Mouse (Mus musculus) macrophage (primary cell): ENCODE measurements around the gene Gm10563. TPM values are rescaled to one million over a fixed set of nuclear protein-coding genes. Genes with fewer than 3 reads are reported as not detected.

Source experiments
- H3K27ac ChIP-seq: fragments of 350-480 bp; formaldehyde crosslinking; 2 replicates; pipeline ENCODE4 v1.9.0; 2021
- H3K36me3 ChIP-seq: fragments of 350-480 bp; formaldehyde crosslinking; 2 replicates; pipeline ENCODE4 v1.9.0; 2021; ENCODE audit errors: inconsistent target
- H3K4me3 ChIP-seq: fragments of 350-480 bp; formaldehyde crosslinking; 2 replicates; pipeline ENCODE4 v1.9.0; 2021; ENCODE audit errors: inconsistent target
- H3K79me2 ChIP-seq: fragments of 350-480 bp; formaldehyde crosslinking; 2 replicates; pipeline ENCODE4 v1.9.0; 2021; ENCODE audit errors: inconsistent target
- WGBS: methylation state at CpG from one replicate; pipeline ENCODE4 v1.1.7; 2026; ENCODE audit warnings: inconsistent platforms; ENCODE audit not compliant: missing documents; 5-methylcytosine and 5-hydroxymethylcytosine counted together
- polyA plus RNA-seq: library from polyadenylated mRNA; stranded (reverse); fragments of 250-400 nt; gene quantifications from 3 replicates; pipeline ENCODE4 v1.2.4, GENCODE M21; 2018; ENCODE audit warnings: inconsistent platforms

Gm10563 gene
- polyA plus RNA-seq, 1 experiment from 2014 or later: not detected

GRCm38 (mm10) chr4:155630267-155630666 lies 14.9 kb downstream of the Gm10563 start:
- 58% methylated on average over 6 of the region's 6 CpGs for WGBS

GRCm38 (mm10) chr4:155624338-155625291 lies 20.6 kb downstream of the Gm10563 start, which contains the start of gene Cdk11b:
TSS of gene Cdk11b (plus strand) at chr4:155624854.
- under 1% methylated on average over 81 of the region's 84 CpGs for WGBS
- H3K4me3 ChIP-seq: peak within 1 kb of the TSS; percentile 89
- H3K79me2 ChIP-seq: peaks cover 57% of the 10 kb centered on the region
- H3K27ac ChIP-seq: peak within 1 kb of the TSS; percentile 71
- peaks cover 31% of the 10 kb centered on the region for H3K36me3 ChIP-seq

More at GRCm38 (mm10) chr4:155630267-155630666, 14.9 kb downstream of the Gm10563 start:
- Histone ChIP-seq H3K4me3 (no peak overlapping the region), H3K79me2 (peaks cover 32% of the 10 kb centered on the region), H3K36me3 (peaks cover 70% of the 10 kb centered on the region), H3K27ac (no peak overlapping the region)

GRCm38 (mm10) chr4:155618321-155618720 lies 26.9 kb downstream of the Gm10563 start:
- Histone ChIP-seq H3K4me3 (no peak overlapping the region), H3K27ac (no peak overlapping the region), H3K79me2 (peaks cover 19% of the 10 kb centered on the region), H3K36me3 (peaks cover 40% of the 10 kb centered on the region)
- WGBS: 92% methylated on average over 5 of the region's 5 CpGs

GRCm38 (mm10) chr4:155613264-155613663 lies 31.9 kb downstream of the Gm10563 start:
- H3K4me3 ChIP-seq: no peak overlapping the region
- no peak overlapping the region for H3K27ac ChIP-seq
- WGBS: 100% methylated on average over 3 of the region's 3 CpGs
- peaks cover 17% of the 10 kb centered on the region; the same call in 1 of the 2 replicates for H3K36me3 ChIP-seq
- H3K79me2 ChIP-seq: no peaks in the 10 kb centered on the region

GRCm38 (mm10) chr4:155611860-155612259 lies 33.3 kb downstream of the Gm10563 start:
- H3K36me3 ChIP-seq: peaks cover 3% of the 10 kb centered on the region; the same call in 1 of the 2 replicates
- H3K79me2 ChIP-seq: no peaks in the 10 kb centered on the region
- no peak overlapping the region for H3K27ac ChIP-seq
- WGBS: 97% methylated on average over 3 of the region's 3 CpGs
- no peak overlapping the region for H3K4me3 ChIP-seq

- H3K36me3 ChIP-seq: no peaks in the 10 kb centered on the region
- WGBS: 96% methylated on average over 2 of the region's 2 CpGs
- no peak overlapping the region for H3K4me3 ChIP-seq
- no peak overlapping the region for H3K27ac ChIP-seq
- peaks cover 31% of the 10 kb centered on the region for H3K79me2 ChIP-seq
These were observed 38.4 kb downstream of the Gm10563 start for GRCm38 (mm10) chr4:155606825-155607224.

GRCm38 (mm10) chr4:155605132-155605531 lies 40.1 kb downstream of the Gm10563 start:
- Histone ChIP-seq H3K36me3 (no peaks in the 10 kb centered on the region), H3K79me2 (peaks cover 31% of the 10 kb centered on the region), H3K27ac (no peak overlapping the region), H3K4me3 (no peak overlapping the region)
- 97% methylated on average over 4 of the region's 4 CpGs for WGBS

- Histone ChIP-seq H3K4me3 (no peak overlapping the region), H3K36me3 (no peaks in the 10 kb centered on the region), H3K27ac (no peak overlapping the region), H3K79me2 (peaks cover 31% of the 10 kb centered on the region)
- WGBS: 85% methylated on average over 5 of the region's 6 CpGs
These were observed 41.4 kb downstream of the Gm10563 start for GRCm38 (mm10) chr4:155603801-155604200.

- H3K4me3 ChIP-seq: no peak overlapping the region
- H3K36me3 ChIP-seq: no peaks in the 10 kb centered on the region
- H3K27ac ChIP-seq: no peak overlapping the region
- WGBS: 93% methylated on average over 1 of the region's 1 CpGs
- peaks cover 31% of the 10 kb centered on the region for H3K79me2 ChIP-seq
These were observed 42.5 kb downstream of the Gm10563 start for GRCm38 (mm10) chr4:155602753-155603152.

- no peak overlapping the region for H3K27ac ChIP-seq
- peaks cover 31% of the 10 kb centered on the region for H3K79me2 ChIP-seq
- H3K4me3 ChIP-seq: peak overlapping the region; percentile 54
- under 1% methylated on average over 30 of the region's 31 CpGs for WGBS
- no peaks in the 10 kb centered on the region for H3K36me3 ChIP-seq
These were observed 43.2 kb downstream of the Gm10563 start for GRCm38 (mm10) chr4:155601997-155602456.

GRCm38 (mm10) chr4:155601091-155601996 lies 43.9 kb downstream of the Gm10563 start, which contains the start of gene Slc35e2:
TSS of gene Slc35e2 (plus strand) at chr4:155601416.
- Histone ChIP-seq H3K4me3 (peak within 1 kb of the TSS; percentile 54), H3K36me3 (no peaks in the 10 kb centered on the region), H3K79me2 (peaks cover 31% of the 10 kb centered on the region), H3K27ac (peak within 1 kb of the TSS; percentile 91)
- WGBS: under 1% methylated on average over 55 of the region's 65 CpGs

GRCm38 (mm10) chr4:155599901-155600825 lies 45.0 kb downstream of the Gm10563 start:
- peaks cover 31% of the 10 kb centered on the region for H3K79me2 ChIP-seq
- WGBS: 36% methylated on average over 9 of the region's 11 CpGs

GRCm38 (mm10) chr4:155598536-155598935 lies 46.7 kb downstream of the Gm10563 start:
- Histone ChIP-seq H3K4me3 (no peak overlapping the region), H3K27ac (no peak overlapping the region), H3K79me2 (peaks cover 16% of the 10 kb centered on the region), H3K36me3 (no peaks in the 10 kb centered on the region)
- 89% methylated on average over 4 of the region's 20 CpGs for WGBS

More at GRCm38 (mm10) chr4:155599901-155600825, 45.0 kb downstream of the Gm10563 start:
- peak overlapping the region; percentile 54 for H3K4me3 ChIP-seq
- H3K27ac ChIP-seq: peak overlapping the region; percentile 91
- H3K36me3 ChIP-seq: no peaks in the 10 kb centered on the region
